Mouse (Mus musculus) thymus, postnatal 25 days (tissue): Measurements from ENCODE around the gene Chsy1.

Experiments
- DNase-seq: peaks from one replicate; pipeline ENCODE4 v3.0.0; 2022

Chsy1 gene

GRCm38 (mm10) chr7:66142514-66142913 is 33.2 kb downstream of the Chsy1 start:
- DNase-seq = no peak

- DNase-seq = no peak
Measured at GRCm38 (mm10) chr7:66144543-66144942, 35.2 kb downstream of the Chsy1 start.

GRCm38 (mm10) chr7:66147156-66147555 is 37.8 kb downstream of the Chsy1 start:
- DNase-seq = no peak

GRCm38 (mm10) chr7:66147816-66148215 is 38.5 kb downstream of the Chsy1 start:
- no peak for DNase-seq

GRCm38 (mm10) chr7:66149506-66149905 is 40.2 kb downstream of the Chsy1 start:
- DNase-seq = no peak

GRCm38 (mm10) chr7:66150411-66150810 is 41.1 kb downstream of the Chsy1 start:
- DNase-seq = no peak

- DNase-seq = no peak
Measured at GRCm38 (mm10) chr7:66157413-66157812, 48.1 kb downstream of the Chsy1 start.

- no peak for DNase-seq
Measured at GRCm38 (mm10) chr7:66157861-66158415, 48.6 kb downstream of the Chsy1 start.

GRCm38 (mm10) chr7:66158616-66159129 is 49.4 kb downstream of the Chsy1 start:
- DNase-seq = no peak

GRCm38 (mm10) chr7:66159961-66160360 is 50.6 kb downstream of the Chsy1 start:
- DNase-seq = no peak

GRCm38 (mm10) chr7:66161836-66162235 is 52.5 kb downstream of the Chsy1 start:
- DNase-seq = no peak

GRCm38 (mm10) chr7:66162489-66162888 is 53.2 kb downstream of the Chsy1 start:
- DNase-seq = no peak

GRCm38 (mm10) chr7:66162981-66163380 is 53.7 kb downstream of the Chsy1 start:
- no peak for DNase-seq

- no peak for DNase-seq
Measured at GRCm38 (mm10) chr7:66164427-66165031, 55.2 kb downstream of the Chsy1 start.

- DNase-seq = no peak
Measured at GRCm38 (mm10) chr7:66165036-66165798, 55.9 kb downstream of the Chsy1 start.

GRCm38 (mm10) chr7:66168877-66169276 is 59.6 kb downstream of the Chsy1 start:
- no peak for DNase-seq

- DNase-seq = no peak
Measured at GRCm38 (mm10) chr7:66169476-66169875, 60.2 kb downstream of the Chsy1 start.

- no peak for DNase-seq
Measured at GRCm38 (mm10) chr7:66170802-66171505, 61.6 kb downstream of the Chsy1 start.

GRCm38 (mm10) chr7:66175738-66176137 is 66.4 kb downstream of the Chsy1 start:
- DNase-seq = no peak

GRCm38 (mm10) chr7:66176256-66176655 is 66.9 kb downstream of the Chsy1 start:
- no peak for DNase-seq

GRCm38 (mm10) chr7:66176929-66177328 is 67.6 kb downstream of the Chsy1 start:
- no peak for DNase-seq

GRCm38 (mm10) chr7:66178101-66178500 is 68.8 kb downstream of the Chsy1 start:
- no peak for DNase-seq

GRCm38 (mm10) chr7:66179120-66179581 is 69.8 kb downstream of the Chsy1 start:
- DNase-seq = no peak
